Mouse (Mus musculus): ENCODE data around the gene Gstt1. TPM values are rescaled to one million over a fixed set of nuclear protein-coding genes. Genes with fewer than 3 reads are reported as not detected.

Gstt1 gene
- polyA plus RNA-seq, 1 experiment from 2014 or later = 36.4 TPM

GRCm38 (mm10) chr10:75740866-75741265, 57.5 kb downstream of the Gstt1 start:
- Histone ChIP-seq H3K9me3 (ENCODE audit: low read length) (no peaks in the 10 kb centered on the region), H3K27me3 (replicated peaks; ENCODE audit: insufficient read depth, low read length) (no peaks in the 10 kb centered on the region), H3K4me1 (ENCODE audit: insufficient read depth, low read depth, low read length) (no peaks in the 10 kb centered on the region), H3K36me3 (ENCODE audit: insufficient read depth, low read length) (peaks cover 30% of the 10 kb centered on the region; the same call in 1 of the 2 replicates), H3K4me2 (replicated peaks; ENCODE audit: low read depth, low read length) (no peak overlapping the region), H3K9ac (replicated peaks; ENCODE audit: low read depth) (no peak overlapping the region), H3K4me3 (ENCODE audit: low read depth, low read length) (no peak overlapping the region), H3K27ac (ENCODE audit: low read length) (no peak overlapping the region)
- 90% methylated on average over 3 of the region's 3 CpGs for WGBS
- ATAC-seq (no peak), DNase-seq (ENCODE audit: low spot score) (no peak)
- TF ChIP-seq CTCF (IDR thresholded peaks at IDR 0.05) (no peak), EP300 (IDR thresholded peaks at IDR 0.05) (no peak)

Other genes starting within 250 kb of the Gstt1 start
- gene Lrrc75b, start 238.3 kb downstream of the Gstt1 start, polyA plus RNA-seq (2015; fragmentation: Nextera tagmentation; extraction: Ambion mirVana) = 0.52 and 0.84 TPM in 2 replicates
- 0.21 and 0.42 TPM in 2 replicates for gene Ggt1, start 237.0 kb downstream of the Gstt1 start, polyA plus RNA-seq (2015; fragmentation: Nextera tagmentation; extraction: Ambion mirVana)
- 3.0 and 3.4 TPM in 2 replicates for gene Ggt5, start 209.2 kb downstream of the Gstt1 start, polyA plus RNA-seq (2015; fragmentation: Nextera tagmentation; extraction: Ambion mirVana)
- gene Susd2, start 154.6 kb downstream of the Gstt1 start, polyA plus RNA-seq (2015; fragmentation: Nextera tagmentation; extraction: Ambion mirVana) = 9.3 and 9.4 TPM in 2 replicates
- gene Cabin1, start 34.2 kb downstream of the Gstt1 start, polyA plus RNA-seq (2015; fragmentation: Nextera tagmentation; extraction: Ambion mirVana) = 33.1 and 34.5 TPM in 2 replicates
- gene Ddt, start 25.2 kb downstream of the Gstt1 start, polyA plus RNA-seq (2015; fragmentation: Nextera tagmentation; extraction: Ambion mirVana) = 70.6 and 81.5 TPM in 2 replicates
- gene Gm20441, start 17.6 kb downstream of the Gstt1 start, polyA plus RNA-seq (2015; fragmentation: Nextera tagmentation; extraction: Ambion mirVana) = not detected in 2 replicates
- 56.6 and 58.9 TPM in 2 replicates for gene Gstt3, start 17.2 kb downstream of the Gstt1 start, polyA plus RNA-seq (2015; fragmentation: Nextera tagmentation; extraction: Ambion mirVana)
- not detected in 2 replicates for gene Gstt4, start 24.0 kb upstream of the Gstt1 start, polyA plus RNA-seq (2015; fragmentation: Nextera tagmentation; extraction: Ambion mirVana)
- 40.6 and 44.7 TPM in 2 replicates for gene Gstt2, start 38.8 kb upstream of the Gstt1 start, polyA plus RNA-seq (2015; fragmentation: Nextera tagmentation; extraction: Ambion mirVana)
- 280 and 356 TPM in 2 replicates for gene Mif, start 61.7 kb upstream of the Gstt1 start, polyA plus RNA-seq (2015; fragmentation: Nextera tagmentation; extraction: Ambion mirVana)
- gene Derl3, start 94.8 kb upstream of the Gstt1 start, polyA plus RNA-seq (2015; fragmentation: Nextera tagmentation; extraction: Ambion mirVana) = 1.2 TPM in 2 replicates
- 109 TPM in 2 replicates for gene Smarcb1, start 123.0 kb upstream of the Gstt1 start, polyA plus RNA-seq (2015; fragmentation: Nextera tagmentation; extraction: Ambion mirVana)
- 299 and 347 TPM in 2 replicates for gene Chchd10, start 134.5 kb upstream of the Gstt1 start, polyA plus RNA-seq (2015; fragmentation: Nextera tagmentation; extraction: Ambion mirVana)
- 118 and 127 TPM in 2 replicates for gene Mmp11, start 137.9 kb upstream of the Gstt1 start, polyA plus RNA-seq (2015; fragmentation: Nextera tagmentation; extraction: Ambion mirVana)
- 5.5 and 6.0 TPM in 2 replicates for gene Gm867, start 142.1 kb upstream of the Gstt1 start, polyA plus RNA-seq (2015; fragmentation: Nextera tagmentation; extraction: Ambion mirVana)
- gene Vpreb3, start 144.5 kb upstream of the Gstt1 start, polyA plus RNA-seq (2015; fragmentation: Nextera tagmentation; extraction: Ambion mirVana) = 8.8 and 10.1 TPM in 2 replicates
- 0.12 TPM in 1 of 2 replicates, not detected in the other for gene Gm5134, start 155.9 kb upstream of the Gstt1 start, polyA plus RNA-seq (2015; fragmentation: Nextera tagmentation; extraction: Ambion mirVana)
- 8.8 and 9.4 TPM in 2 replicates for gene Zfp280b, start 234.1 kb upstream of the Gstt1 start, polyA plus RNA-seq (2015; fragmentation: Nextera tagmentation; extraction: Ambion mirVana)

Data from lung, postnatal 0 days (tissue).